Mouse (Mus musculus): ENCODE data around the gene Cerk.
A peak's percentile ranks its signal among the peaks of the same experiment; 100 is the strongest.
"Not testable (repeated sequence)": the region's sequence is repeated elsewhere in the genome, so short reads cannot be mapped to it uniquely, and the experiment has no call there.

Cerk gene

DNA sequence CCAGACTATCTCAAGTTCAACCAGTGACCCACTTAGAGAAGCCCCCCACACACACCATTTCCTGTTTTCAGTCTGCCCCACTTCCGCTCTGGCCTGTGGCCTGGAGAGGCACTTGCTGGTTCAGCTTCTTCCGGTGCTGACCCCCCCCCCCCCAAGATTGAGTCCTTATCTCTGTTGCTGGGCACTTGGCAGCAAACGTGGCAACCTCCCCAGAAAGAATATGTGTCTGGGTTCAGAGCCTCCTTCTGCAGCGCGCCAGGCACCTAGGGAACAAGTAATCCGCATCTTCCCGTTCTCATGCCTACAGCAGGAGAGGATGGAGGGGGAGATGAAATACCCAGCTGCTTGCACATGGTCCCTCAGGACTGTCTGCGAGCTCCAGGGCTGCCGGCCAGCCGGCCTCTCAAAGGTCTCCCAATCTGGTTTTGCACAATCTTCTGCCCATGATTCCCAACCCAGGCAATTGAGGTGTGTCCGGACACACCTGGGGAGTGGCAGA, 4.0 kb downstream of the Cerk start:
- no peak for DNase-seq (ENCODE audit: inconsistent ontology term)

DNA sequence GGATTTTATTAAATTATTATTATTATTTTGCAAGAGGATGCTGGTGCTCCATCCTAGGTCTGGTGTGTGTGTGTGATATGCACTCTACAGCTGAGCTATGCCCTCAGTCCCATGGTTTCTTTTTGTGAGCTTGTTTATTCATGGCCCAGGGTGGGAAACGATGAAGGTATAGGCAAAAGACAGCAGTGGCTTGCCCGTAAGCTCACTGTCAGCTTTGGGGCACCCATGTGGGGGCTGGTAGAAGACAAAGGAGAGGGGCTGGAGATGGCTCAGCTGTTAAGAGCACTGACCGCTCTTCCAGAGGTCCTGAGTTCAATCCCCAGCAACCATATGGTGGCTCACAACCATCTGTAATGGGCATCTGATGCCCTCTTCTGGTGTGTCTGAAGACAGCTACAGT, 4.6 kb downstream of the Cerk start:
- DNase-seq (ENCODE audit: inconsistent ontology term), result not testable (repeated sequence)

GRCm38 (mm10) chr15:86180427-86180826, 5.5 kb downstream of the Cerk start:
- DNase-seq (ENCODE audit: inconsistent ontology term), result no peak

- no peak for DNase-seq (ENCODE audit: inconsistent ontology term)
Observed at GRCm38 (mm10) chr15:86178594-86178993, 7.3 kb downstream of the Cerk start.

DNA sequence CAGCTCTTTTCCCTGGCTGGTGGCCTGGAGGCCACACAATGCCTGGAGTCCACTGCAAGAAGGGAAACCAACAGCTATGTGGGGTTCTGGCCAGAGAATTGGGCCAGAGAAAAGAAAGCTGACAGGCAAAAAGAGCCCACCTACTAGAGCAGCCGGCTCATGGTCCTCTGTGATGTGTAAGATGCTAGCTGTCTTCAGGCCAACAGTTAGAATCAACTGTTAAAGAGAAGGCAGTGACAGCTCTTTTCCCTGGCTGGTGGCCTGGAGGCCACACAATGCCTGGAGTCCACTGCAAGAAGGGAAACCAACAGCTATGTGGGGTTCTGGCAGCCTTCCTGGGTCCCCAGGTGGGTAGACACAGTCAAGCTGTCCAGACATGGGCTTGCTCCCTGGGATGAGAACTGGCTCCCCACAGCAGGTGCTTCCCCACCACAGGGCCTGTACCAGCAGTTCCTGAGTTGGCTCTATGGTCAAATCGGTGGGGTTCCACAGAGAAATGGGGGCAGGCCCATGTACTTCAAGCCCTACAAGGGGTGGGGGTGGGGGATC, 8.2 kb downstream of the Cerk start:
- peak; percentile 80 for DNase-seq (ENCODE audit: inconsistent ontology term)

GRCm38 (mm10) chr15:86176771-86177702, 8.9 kb downstream of the Cerk start:
- DNase-seq (ENCODE audit: inconsistent ontology term), result no peak

DNA sequence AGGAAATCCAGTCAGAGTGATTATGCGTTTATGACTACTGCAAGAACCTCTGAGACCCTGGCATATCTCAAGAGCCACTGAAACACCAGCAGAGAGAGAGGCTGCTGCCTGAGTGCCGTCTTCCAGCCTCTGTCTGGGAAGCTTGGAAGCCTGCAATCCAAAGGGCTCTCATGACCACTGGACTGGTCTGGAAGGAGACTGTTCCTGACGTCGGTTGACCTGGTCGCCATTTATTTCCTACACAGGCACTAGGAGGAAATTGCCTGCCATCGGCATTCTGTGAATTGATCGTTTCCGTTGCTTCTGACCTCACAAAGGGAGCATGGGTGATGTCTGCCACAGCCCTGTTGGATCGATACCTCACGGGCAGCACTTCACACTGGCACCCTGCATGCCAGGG, 9.8 kb downstream of the Cerk start:
- no peak for DNase-seq (ENCODE audit: inconsistent ontology term)

DNA sequence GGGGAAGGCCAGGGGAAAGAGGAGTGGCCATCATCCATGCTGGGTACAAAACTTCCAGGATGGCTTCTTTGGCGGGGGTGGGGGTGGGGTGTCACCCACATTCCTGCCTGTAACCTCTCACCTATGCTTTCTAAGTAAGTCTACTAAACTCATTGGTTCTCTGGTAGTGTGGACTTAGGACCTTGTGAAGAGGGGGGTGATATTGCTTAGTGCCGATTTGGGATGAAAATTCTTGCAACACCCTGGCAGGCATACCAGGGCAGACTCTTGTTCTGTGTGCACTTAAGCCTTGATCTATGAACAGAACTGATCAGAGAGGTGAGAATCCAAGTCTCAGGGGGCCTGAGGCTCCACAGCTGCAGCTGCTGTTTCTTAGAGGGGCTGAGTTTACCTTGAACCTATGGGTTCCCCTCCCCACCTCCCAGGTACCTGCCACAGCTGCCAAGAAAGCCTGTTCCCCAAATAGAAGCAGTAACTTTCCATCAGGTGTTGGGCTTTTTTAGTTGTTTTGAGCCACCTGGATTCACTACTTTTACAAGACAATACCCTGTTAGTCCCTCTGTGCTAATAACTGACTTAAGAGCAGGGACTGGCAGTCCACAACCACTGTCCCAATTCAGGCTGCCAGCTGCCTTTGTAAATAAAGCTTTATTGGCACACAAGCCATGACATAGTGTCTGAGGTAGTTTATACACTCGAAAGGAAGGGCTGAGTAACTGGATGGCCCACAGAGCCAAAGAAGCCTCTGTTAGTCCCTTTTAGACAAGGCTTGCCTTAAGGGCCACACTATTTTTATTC, 10.5 kb downstream of the Cerk start:
- no peak for DNase-seq (ENCODE audit: inconsistent ontology term)

DNA sequence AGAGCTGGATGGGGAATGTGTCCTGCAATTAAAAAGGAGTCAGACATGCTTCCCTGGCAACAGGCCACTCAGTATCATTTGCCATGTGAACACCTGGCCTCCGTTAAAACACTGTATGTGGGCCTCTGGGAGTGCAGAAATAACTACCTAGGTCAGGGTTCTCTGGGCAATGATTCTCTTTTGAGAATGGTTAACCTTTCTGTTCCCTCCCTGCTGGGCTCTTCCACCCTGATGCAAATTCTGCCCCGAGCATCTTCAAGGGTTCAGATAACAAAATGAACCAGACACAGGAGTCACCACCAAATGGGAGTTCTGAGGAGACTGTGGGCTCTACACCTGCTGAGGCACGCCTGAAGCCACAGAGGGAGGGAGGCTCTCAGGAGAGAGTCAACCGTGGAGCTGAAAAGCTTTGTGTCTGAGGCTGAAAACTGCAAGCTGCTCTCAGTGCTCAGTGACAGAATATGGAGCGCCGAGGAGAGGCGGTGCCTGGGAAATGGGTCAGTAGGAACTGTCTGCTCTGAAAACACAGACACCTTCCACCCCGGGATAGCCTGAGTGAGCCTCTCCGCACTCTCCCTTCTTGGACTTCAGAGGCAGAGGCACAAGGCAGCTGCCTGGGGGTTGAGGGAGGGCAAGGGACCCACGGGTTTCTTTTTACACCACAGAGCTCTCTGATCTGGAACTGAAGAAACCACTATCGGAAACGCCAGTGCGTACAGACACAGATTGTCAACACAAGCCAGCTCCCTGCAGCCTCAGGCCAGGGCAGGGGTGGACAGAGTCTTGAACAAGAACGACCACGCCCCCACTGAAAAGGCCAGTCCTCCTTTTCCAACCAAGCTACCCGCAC, 12.6 kb downstream of the Cerk start:
- DNase-seq (ENCODE audit: inconsistent ontology term), result peak; percentile 38

DNA sequence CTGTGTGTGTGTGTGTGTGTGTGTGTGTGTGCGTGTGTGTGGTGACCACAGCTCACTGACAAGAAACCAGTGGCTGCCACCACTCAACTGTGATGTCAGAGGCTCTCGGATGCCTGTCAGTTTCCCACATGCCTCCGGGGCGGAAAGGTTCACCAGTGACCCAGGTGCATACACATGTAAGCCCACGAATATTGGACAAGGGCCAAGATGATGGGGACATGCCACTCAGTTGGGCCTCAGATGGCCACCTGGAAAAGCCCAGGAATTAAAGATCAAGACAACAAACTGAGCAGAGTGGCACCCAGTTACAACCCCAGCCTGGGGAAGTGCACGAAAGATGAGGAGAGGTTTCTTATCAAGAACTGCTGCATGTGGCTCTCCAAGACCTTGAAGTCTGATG, 13.4 kb downstream of the Cerk start:
- DNase-seq (ENCODE audit: inconsistent ontology term), result no peak

GRCm38 (mm10) chr15:86172124-86172523, 13.8 kb downstream of the Cerk start:
- peak; percentile 59 for DNase-seq (ENCODE audit: inconsistent ontology term)

- no peak for DNase-seq (ENCODE audit: inconsistent ontology term)
Observed at GRCm38 (mm10) chr15:86171316-86171715, 14.6 kb downstream of the Cerk start.

- peak; percentile 82 for DNase-seq (ENCODE audit: inconsistent ontology term)
Observed at GRCm38 (mm10) chr15:86169817-86170110, 16.2 kb downstream of the Cerk start.

- DNase-seq (ENCODE audit: inconsistent ontology term), result peak; percentile 63
Observed at GRCm38 (mm10) chr15:86168941-86169816, 16.8 kb downstream of the Cerk start.

GRCm38 (mm10) chr15:86168505-86168867, 17.5 kb downstream of the Cerk start:
- peak; percentile 82 for DNase-seq (ENCODE audit: inconsistent ontology term)

DNA sequence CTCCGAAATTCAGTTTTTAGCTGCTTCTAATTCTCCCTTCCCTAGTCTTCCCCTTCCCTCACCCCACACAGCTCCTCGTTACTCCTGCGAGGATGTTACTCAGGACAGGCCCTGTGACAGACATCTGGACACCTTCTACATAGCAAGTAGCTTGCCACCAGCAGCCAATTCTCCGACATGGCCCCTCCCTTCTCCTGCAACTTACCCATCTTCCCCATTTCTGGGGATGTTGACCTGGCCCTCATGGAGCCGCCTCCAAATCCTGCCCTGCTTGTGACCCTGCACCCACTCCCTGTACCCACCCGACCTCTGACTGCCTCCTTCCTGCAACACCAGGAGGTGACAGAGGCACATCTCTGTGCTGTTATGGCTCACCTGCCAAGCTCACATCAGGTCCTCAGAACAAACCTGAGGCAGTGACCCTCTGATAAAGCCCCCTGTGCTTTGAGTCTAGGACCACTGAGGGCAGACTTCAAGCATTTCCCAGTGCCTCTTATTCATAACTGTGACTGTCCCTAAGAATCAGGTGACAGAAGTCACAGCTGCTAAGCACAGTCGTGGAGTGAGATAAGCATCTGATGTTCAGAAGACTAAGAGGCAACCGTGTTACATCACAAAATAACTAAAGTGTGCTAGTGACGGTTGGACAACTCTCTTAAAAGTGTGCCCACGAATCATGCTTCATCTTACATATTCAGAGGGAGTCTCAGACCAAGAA, 18.0 kb downstream of the Cerk start:
- DNase-seq (ENCODE audit: inconsistent ontology term), result no peak

- DNase-seq (ENCODE audit: inconsistent ontology term), result no peak
Observed at GRCm38 (mm10) chr15:86167032-86167655, 18.8 kb downstream of the Cerk start.

DNA sequence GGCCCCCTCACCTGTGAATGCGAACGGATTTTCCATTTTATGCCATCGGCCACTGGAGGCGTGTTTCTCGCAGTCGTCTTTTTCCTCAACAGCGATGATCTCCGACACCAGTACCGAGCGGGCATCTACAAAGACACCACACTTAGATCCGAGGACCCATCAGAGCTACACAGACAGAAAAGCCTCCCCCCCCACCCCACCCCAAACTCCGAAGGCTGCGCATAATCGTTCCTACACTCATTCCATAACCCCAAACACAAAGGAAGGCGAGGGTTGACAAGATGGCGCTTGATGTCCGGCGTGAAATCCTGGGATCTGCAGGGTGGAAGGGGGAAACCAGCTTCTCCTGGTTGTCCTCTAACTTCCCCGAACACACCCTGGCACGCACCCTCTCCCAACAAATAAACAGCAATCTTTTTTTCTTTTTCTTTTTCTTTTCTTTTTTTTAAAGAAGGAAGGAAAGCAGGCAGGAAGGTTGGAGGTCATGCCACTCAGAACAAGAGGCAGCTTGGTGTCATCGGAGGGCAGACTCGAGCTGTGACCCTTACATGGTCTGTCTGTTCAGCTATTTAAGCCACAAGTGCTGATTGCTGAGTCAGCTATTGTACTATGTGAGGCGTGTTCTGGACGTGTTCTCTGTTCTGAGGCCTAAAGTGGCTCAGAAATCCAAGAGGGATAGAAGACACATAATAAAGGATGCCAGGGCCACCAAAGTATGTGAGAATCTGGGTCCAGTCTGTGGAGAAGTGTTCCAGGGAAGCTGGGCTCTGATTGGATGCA, 19.9 kb downstream of the Cerk start:
- no peak for DNase-seq (ENCODE audit: inconsistent ontology term)
